Mouse (Mus musculus) heart, adult 18-20 months (tissue): ENCODE measurements around the gene Flt3l. TPM values are rescaled to one million over a fixed set of nuclear protein-coding genes. Genes with fewer than 3 reads are reported as not detected.
"Not testable (repeated sequence)": the region's sequence is repeated elsewhere in the genome, so short reads cannot be mapped to it uniquely, and the experiment has no call there.

ENCODE experiments used
- DNase-seq, 2 experiments: peaks; one replicate each; pipeline ENCODE4 v3.0.0; 2021 to 2022; ENCODE audit warnings: mixed read lengths in 1 of 2
- total RNA-seq, 2 experiments: library from RNA; stranded (reverse); gene quantifications; 2 replicates each; pipeline ENCODE4 v1.2.3; 2021

Flt3l gene
- total RNA-seq, 2 experiments from 2014 or later = 2.7 to 5.3 TPM

GRCm38 (mm10) chr7:45144368-45145174 lies 8.3 kb upstream of the Flt3l start:
- peak in 1 of 2 experiments; percentile 66 for DNase-seq

DNA sequence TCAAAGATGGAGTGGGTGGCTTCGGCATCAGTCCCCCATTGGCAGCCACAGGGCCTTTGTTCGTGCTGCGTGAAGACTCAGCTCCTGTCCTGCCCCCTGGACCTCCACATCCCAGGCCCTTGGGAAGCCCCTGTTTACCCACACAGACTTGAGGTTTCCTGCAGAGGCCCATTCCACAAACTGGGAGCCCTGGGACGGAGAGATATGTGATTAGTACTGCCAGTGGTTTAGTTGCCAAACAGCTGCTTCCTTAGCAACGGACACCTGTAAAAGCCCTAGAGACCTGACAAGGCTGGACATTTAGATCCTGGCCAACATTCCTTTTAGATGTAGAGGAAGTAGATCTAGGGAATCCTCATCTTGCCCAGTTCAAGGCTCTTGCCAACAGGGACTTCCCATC lies 5.7 kb upstream of the Flt3l start:
- no peak for DNase-seq

GRCm38 (mm10) chr7:45141319-45141718 lies 5.1 kb upstream of the Flt3l start:
- no peak for DNase-seq

- no peak for DNase-seq
Observed at GRCm38 (mm10) chr7:45139904-45140723, 3.9 kb upstream of the Flt3l start.

DNA sequence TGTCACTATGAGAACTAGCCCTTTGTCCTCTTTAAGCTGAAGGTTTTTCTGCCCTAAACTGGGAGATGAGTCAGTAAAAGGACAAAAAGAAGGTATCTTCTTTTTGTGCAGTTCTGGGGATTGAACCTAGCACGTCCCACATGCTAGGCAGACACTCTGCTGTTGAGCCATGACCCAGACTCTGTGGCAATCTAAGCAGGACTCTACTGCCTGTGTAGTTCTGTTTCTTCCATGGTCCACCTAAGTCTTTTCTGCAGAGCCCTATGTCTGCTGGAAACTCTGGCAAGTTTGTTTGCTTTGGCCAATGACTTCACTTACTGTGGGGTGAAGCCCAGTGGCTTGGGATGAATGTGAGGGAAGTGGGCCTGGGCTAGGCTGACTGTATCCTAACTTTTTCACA lies 2.2 kb upstream of the Flt3l start:
- no peak for DNase-seq

- no peak for DNase-seq
Observed at GRCm38 (mm10) chr7:45137171-45138006, 1.2 kb upstream of the Flt3l start.

- no peak for DNase-seq
Observed at GRCm38 (mm10) chr7:45135370-45135769, 862 bp downstream of the Flt3l start.

DNA sequence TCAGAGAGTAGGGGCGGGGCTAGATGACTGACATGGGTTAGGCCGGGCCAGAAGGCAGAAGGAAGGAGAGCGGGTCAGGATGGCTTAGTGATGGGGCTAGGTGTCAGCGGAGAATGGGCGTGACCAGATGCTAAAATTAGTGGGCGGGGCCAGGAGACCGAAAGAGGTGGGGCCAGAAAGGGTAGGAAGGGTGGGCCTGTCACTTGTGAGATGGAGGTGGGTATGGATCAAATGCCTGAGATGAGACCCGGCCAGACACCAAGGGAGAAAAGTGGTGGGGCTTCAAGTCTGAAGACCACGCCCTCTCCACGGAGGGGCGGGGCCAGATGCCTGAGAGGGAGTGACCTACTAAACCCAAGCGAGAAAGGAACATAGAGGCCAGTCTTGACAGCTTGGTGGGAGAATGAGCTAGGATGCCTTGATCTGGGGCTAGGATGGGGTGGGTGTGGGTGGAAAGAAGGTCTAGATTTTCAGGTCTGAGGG lies 1.6 kb downstream of the Flt3l start:
- DNase-seq = peak in 1 of 2 experiments; percentile 48

- no peak for DNase-seq
Observed at GRCm38 (mm10) chr7:45133446-45134159, 2.6 kb downstream of the Flt3l start.

DNA sequence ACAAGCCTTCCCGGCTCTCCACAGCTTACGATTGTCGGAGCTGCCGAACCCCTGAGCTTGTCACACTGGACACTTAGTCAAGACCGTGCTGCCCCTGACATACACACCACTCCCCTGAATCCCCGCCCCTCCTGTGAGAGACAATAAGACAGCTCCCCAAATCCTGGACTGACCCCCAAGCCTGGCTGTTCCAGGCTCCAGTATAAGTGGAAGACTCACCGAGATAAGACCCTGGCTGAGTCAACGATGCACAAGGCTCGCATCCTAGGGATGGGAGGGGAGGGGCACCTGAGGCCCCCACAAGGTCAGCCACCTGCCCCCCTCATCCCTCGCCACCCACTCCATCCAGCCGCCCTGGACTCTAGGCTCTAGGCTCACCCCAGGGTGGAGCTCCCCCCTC lies 4.4 kb downstream of the Flt3l start:
- no peak for DNase-seq

DNA sequence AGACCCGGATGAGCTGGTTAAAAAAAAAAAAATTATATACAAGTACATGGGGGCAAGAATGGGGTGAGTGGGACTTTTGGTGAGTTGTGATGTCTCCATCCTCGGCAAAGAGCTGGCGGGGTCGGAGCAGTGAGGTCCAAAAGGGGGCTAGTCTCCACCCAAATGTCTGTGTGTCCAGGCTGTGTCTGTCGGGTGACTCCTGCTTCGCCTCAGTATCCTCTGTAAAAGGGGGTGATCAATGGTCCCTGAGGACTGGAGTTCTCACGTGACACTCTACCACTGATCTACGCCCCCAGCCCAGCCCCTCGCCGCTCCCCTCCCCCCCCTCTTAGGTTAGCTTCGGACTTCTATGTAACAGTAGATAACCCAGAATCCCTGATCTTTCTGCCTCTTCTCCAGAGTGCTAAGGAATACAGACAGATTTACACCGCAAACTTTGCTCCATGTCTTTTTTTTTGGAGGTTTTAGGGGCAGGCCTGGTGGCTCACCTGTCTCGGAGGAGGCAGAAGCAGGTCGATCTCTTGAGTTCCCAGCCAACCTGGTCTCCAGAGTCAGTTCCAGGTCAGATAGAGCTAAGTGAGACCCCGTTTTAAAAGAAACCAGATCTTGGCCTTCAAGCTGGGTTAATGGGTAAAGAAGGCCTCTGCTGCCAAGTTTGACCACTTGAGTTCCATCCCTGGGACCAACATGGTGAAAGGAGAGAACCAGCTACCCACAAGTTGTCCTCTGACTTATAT lies 6.3 kb downstream of the Flt3l start:
- no peak for DNase-seq

DNA sequence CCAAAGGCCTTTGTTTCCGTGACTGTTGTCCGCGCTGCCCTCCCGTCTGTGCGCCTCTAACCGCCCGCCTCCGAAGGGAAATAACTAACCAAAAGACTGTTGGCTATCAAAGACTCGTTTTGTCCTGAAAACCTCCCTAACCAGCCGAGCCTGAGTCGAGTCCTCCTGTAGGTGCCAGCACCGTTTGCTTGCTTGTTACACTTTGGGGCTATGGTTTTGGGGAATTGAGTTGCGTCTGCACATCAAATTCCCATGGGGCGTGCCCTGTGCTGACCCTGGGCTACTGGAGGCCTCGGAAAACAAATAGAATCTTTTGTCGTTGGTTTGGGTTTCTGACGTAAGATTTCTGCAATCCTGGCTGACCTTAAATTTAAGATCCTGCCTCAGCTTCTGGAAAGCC lies 6.9 kb downstream of the Flt3l start:
- DNase-seq = peak in 1 of 2 experiments; percentile 63

GRCm38 (mm10) chr7:45128624-45129246 lies 7.5 kb downstream of the Flt3l start, which contains the start of gene Rpl13a:
Gene Rpl13a, minus strand, starts transcription at chr7:45128761.
- DNase-seq = peak; percentile 99 to 100

GRCm38 (mm10) chr7:45127700-45128224 lies 8.5 kb downstream of the Flt3l start:
- DNase-seq = no peak

- no peak for DNase-seq
Observed at GRCm38 (mm10) chr7:45126844-45127699, 9.2 kb downstream of the Flt3l start.

DNA sequence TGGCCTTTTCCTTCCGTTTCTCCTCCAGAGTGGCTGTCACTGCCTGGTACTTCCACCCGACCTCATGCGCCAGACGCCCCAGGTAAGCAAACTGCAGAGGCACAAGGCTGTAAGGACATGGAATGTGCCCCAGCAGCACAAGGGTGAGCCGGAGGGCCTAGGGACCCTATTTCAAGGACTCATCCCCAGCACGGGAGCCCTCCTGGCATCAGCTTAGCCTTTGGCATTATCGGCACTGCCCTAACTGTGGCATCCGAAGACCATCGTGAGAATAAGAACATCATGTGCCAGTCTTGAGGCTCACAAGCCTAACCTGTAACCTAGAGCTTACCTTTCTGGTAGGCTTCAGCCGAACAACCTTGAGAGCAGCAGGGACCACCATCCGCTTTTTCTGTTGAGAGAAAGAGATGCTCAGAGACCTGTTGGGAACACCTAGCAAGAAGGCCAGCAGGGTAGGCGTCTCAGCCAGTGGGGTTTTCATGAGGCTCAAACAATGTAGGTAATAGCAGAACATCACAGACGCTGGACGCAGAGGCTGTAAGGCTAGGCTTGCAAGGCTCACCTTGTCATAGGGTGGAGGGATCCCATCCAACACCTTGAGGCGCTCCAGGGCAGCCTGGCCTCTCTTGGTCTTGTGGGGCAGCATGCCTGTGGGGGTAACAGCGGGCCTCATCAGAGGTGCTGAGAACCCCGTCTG lies 9.9 kb downstream of the Flt3l start:
- no peak for DNase-seq

DNA sequence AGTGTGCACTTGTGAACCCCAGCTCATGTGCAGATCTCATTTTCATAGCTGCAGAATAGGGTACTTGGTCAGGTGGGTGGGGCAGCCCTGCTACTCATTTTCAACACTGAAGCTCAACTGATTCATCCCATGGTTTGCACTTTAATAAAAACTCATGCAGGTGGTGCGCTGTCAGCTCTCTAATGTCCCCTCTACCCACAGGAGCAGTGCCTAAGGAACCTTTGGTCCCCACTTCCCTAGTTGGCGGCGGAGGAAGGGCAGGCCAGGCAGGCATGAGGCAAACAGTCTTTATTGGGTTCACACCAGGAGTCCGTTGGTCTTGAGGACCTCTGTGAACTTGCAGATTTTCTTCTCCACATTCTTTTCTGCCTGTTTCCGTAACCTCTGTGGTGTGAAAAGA lies 10.6 kb downstream of the Flt3l start:
- not testable (repeated sequence) for DNase-seq

DNA sequence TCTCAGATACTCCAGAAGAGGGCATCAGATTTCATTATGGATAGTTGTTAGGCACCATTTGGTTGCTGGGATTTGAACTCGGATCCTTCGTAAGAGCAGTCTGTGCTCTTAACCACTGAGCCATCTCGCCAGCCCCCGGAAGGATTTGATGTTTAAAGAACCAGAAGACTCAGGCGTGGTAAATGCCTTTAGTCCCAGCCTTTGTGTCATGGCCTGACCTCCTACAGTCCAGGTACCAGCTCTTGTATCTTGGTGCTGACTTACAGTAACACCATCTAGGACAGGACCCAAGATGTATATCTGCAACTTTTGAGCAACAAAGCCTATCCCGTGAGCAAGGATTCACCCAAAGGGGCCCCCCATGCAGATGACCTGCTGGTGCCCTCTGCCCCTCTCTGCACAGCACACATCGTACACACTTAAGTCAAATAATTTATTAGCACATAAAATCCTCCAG lies 11.1 kb downstream of the Flt3l start:
- DNase-seq = no peak
